Mouse (Mus musculus) heart, adult 18-20 months (tissue): ENCODE results near the gene Pced1b. TPM values are rescaled to one million over a fixed set of nuclear protein-coding genes. Genes with fewer than 3 reads are reported as not detected.

Experiments used
- total RNA-seq, 2 experiments: library from RNA; stranded (reverse); gene quantifications; 2 replicates each; pipeline ENCODE4 v1.2.3; 2021

The Pced1b gene
- total RNA-seq, 2 experiments from 2014 or later: 1.9 to 4.4 TPM

Other genes with a start within 250 kb of the Pced1b start
- 1 to 10 TPM; 3.7 to 5.0 TPM for gene Slc38a4, start 191.2 kb upstream of the Pced1b start, total RNA-seq
- gene Amigo2, start 180 bp downstream of the Pced1b start, total RNA-seq: 1 to 10 TPM; 4.6 to 5.5 TPM